Mouse (Mus musculus) thymus, postnatal 10 days (tissue): Measurements from ENCODE around the gene Hsp90b1.
"Not testable (repeated sequence)": the region's sequence is repeated elsewhere in the genome, so short reads cannot be mapped to it uniquely, and the experiment has no call there.

Source experiments
- DNase-seq, 2 experiments: peaks; one replicate each; pipeline ENCODE4 v3.0.0; 2021; ENCODE audit warnings: low spot score in 2 of 2

The Hsp90b1 gene

DNA sequence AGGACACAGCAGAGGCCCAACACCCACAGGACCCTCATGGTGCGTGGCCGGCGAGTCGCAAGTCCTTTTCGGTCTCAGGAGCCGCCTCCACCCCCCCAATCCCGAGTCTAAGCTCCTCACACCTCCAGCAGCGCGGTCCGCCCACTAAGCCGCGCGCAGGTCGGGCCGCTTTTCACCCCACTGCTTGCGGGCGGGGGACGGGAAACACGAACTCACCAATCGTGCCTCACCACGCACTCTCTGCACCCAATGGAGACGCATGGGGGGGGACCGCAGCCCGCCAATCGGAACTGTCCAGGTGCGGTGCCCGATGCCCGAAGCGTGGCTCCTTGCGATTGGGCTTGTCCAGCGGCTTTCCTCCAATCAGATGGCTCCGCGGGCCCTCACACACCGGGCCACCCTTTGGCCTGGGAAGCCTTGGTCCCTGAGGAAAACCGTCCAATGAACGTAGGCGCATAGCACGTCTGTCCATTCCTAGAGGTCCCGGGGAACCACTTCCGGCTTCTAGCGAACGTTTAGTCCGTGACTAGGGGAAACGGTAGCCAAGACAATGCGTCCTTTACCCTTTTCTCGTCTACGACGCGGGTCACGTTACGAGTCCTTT is at the start of gene Hsp90b1, which contains the start of gene Ttc41:
Gene Hsp90b1, minus strand, starts transcription at position 192 of the 604 bp plus-strand sequence.
Gene Ttc41, plus strand, starts transcription at position 494 of the 604 bp plus-strand sequence.
- peak; percentile 95 to 99 for DNase-seq

DNA sequence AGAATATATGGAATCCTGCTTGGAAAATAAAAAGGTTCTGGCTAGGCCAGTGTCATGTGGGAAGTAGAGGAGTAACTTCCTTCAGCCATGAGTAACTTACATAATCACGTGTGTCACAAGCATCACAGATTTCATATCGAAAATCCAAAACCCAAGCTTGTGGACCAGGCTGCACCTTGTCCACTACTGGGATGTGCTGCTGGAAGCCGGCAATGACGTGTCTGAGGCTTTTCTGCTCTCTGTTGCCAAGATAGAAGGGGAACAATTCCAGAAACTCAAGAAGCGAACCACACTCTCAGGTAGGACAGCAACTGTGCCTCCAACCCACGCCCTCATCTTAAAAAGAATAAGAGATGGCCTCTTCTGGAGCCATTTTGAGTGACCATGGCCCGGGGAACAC is 39.0 kb upstream of the Hsp90b1 start:
- no peak for DNase-seq

DNA sequence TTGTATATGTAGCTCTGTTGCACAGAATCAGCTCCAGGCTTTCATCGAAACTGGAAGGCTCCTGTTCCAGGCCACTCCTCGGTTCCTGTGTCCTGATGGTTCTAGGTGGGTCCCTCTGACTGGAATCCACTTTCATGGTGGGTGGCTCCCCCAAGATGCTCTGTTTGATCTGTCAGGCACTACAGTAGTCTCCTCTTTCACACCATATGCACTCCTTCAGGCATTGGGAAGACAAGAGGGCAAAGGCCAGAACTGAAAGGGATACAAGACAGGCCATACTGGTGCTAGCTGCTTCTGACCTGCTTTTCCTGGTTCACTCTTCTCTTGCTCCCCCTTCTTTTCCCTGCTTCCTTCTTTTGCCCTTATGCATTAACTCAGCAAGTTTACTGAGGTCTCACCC is 37.6 kb upstream of the Hsp90b1 start:
- no peak for DNase-seq

DNA sequence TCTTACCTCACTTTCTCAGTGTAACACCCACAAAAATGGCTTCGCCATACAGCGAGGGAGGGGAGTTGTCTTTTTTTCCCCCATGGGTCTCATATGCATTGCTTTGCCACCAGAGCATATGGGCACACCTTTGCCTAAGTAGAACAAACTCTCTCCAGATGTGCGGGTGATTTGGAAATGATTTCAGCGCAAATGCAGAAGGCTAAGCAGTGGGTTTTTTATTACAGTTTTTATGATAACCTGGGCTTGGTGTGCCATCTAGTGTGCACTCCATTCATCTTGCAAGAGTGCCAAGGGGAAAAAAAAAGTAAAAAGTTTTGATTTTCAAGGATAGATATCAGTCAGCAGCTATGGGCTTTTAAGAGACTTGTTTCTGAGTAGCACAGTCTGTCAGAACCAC is 29.7 kb upstream of the Hsp90b1 start:
- DNase-seq: no peak

DNA sequence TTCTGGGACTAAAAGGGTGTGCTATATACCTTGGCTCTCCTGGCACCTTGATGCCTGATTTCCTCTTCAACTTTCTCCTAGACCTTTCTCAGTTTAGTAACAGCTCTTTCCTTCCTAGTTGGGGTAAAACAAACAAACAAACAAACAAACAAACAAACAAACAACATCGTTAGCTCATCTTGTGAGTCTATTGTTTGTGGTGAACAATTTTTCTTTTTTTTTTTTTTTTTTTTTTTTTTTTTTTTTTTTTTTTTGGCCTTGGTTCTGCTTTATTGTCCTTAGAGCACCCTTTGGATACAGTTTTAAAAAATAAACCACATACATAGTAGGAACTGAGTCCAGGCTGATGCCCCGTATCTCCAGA is 26.2 kb upstream of the Hsp90b1 start:
- DNase-seq: no peak

DNA sequence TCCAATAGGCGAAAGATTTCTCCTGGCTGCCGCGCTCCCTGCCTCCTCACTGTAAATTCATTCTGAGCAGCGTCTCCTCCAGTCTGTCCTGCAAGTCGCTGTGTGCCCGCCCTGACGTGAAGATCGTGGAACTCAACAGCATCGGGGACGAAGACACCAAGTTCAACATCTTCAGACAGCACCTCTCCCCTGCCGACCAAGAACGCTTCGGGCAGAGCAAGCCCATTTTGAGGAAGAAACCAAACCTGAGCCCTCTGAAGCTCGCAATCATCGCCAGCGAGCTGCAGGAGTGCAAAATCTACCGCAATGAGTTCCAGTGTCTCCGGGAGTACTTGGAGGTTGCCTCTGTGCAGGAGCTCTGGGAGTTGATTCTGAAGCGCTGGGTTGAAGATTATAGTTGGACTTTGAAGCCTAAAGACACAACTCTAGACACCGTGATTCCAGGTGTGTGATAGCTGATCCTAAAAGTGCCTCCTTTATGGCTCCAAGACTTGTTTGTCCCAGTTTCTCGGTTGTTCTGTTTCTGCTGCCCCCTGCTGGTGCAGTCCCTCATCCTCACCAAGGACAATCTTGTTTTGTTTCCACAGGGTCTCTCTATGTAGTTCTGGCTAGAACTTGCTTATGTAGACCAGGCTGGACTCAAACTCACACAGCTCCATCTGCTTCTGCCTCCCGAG is 25.7 kb upstream of the Hsp90b1 start:
- peak; percentile 70 to 91 for DNase-seq

DNA sequence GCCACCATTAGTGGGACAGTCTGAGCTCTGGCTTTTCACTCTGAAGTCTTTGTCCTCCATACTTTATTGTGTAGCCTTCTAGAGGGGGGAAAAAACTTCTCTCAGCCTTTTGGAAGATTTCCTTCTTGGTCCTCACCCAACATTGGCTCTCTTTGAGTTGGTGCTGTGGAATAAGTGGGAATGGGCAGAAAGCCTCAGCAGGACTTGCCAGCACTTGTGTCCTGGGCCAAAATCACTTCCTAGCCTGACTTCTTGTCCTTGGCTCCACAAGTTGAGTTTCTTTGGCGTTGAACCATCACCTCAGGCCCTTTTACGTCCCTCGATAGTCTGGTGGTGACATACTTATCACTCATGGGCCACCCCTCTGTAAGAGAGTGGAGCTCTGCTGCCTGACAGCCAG is 22.9 kb upstream of the Hsp90b1 start:
- no peak for DNase-seq

DNA sequence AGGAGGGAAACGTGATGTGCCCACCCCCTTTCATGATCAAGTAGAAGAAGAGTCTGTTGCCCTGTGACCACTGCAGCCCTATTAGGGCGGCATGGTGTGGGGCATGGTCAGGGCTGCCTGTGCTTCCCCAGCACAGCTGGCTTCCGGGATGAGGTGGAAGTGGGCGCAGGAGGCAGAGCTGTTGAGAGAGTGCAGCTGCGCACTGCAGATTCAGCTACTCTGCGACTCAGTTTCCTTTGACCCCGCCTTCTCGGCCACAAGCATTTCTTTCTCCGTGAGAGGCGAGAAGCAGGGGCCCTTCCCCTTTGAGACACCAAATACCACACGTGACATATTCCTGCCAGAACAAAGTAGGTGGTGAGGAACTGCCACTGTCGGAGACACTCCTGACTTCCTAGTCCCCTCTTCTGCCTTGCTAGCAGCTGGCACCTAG is 22.3 kb upstream of the Hsp90b1 start:
- peak; percentile 83 to 89 for DNase-seq

DNA sequence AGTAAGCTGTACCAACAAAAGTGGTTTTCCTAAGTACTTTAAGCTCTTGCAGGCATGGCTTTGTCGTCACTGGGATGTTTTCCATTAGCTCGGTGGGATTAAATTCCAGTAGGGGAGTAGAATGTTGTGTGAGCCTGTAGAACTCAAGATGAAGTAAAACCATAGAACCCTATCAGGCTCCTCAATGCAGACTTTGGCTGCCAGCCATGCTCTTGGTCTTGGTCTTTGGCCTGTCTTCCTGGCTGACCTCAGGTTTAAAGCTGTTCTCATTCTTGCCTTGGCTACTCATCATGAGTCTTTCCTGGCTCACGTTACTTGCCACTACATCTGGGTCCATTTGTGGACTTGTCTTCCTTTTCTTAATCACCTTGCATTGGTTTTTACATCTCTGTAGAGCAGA is 6.8 kb upstream of the Hsp90b1 start:
- no peak for DNase-seq

DNA sequence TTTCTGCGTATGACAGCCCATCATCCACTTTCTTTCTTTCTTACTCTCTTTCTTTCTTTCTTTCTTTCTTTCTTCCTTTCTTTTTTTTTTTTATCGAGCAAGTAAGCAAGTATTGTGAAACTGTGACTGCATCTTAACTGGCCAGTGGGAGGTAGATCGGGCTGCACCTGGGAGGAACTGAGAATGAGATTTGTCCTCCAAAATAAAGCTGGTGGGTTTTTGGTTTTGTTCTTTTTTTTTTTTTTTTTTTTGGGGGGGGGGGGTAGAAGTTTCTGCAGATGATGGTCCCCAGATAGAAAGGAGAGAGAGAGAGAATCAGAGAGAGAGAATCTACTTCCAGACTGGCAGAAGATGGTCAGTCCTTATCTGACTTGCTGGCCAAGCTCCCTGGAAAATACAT is 1.8 kb upstream of the Hsp90b1 start:
- DNase-seq: no peak

DNA sequence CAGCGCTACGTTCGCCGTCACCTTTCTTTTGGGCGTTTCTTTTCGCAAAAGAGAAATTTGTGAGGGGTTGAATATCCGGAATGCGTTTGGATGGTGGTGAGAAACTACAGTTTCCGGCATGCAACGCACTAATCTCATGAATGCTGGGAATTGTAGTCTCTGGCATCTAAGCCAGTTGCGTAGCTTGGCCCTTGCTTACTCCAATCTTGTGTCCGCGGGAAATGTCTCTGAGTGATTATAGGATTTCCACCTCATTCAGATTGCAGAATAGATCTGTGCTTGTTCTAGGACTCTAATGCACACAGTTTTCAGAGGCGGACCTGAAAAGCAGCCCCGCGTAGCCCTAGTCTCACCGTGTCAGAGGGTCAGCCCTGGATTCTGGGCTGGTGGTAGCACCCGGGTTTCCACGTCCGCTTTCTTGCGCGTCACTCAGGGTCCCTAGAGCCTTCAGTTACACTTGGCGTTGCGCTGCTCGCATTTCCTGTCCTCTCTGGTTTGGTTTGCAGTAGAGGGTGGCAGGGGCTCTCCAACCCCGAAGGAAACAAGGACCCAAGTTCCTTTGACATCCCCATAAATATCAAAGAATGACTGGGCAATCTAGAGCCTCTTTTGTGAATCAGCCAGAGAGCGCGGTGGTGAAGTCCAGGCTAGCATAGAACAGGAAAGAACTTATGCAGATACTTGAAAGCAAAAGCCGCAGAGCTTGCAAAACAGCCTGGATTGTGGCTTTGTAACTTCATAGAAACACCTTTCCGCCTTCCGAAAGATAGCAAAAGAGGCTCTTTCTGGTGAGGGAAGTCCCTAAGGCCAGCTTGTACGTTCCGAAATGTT is 828 bp upstream of the Hsp90b1 start:
- DNase-seq: peak; percentile 70 to 72

DNA sequence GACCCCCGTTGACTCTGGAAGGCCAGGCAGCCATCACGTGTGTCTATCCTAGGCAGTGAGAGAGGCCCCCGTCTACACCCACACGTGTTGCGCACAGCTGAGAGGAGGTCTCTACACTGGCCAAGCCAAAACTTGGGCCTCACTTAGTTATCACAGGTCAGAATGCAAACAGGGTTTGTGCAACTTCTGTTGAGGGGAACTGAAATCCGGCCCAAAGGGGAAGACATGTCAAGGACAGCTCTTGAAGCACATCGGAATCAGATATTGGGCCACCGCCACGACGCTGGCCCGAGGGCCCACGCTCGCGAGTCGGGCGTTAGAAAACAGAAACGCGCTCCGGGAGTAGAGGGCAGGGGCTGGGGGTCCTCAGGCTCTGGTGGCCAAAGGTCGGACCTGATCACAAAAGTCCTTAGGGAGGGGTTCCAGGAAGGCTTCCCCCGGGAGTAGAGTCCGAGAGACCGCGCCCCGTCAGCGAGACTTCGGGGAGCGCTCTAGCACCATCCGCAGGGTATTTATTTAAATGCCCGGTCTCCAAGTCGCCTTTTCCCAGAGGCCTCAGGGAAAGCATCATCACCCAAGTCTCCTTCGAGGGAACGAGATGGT is 619 bp downstream of the Hsp90b1 start:
- peak; percentile 7 to 16 for DNase-seq

DNA sequence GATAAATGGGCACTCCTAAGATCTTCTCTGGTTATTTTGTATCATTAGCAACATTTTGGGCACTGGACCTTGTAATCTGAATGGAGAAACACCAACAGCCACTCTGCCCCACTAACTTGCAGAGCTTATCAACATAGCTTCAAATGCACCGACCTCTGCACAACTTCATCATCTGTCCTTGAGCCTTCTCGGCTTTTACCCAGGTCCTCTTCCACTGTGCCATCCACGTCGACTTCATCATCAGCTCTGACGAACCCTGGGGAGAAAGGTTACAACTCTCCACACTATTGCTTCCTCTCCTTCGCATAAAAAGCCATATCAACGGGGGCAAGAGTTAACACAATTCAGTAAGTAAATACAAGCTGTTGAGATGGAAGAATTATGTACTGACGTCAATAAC is 1.2 kb downstream of the Hsp90b1 start:
- no peak for DNase-seq

DNA sequence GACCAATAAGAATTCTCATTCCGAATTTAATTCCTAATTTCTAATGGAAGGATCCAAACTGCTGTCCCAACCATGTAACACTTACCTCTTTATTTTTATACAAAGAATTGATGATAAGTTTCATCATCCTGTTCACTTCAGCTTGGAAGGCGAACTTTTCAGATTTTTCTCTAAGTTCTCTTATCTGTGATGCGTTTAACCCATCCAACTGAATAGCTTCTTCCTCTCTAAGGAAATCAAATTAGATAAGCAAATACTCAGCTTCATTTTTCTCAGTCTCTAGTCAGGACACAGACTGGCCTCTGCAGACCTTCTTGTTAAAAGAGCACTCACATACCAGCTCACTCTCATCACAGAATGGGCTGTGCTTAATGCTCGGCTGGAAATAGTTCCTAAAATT is 1.9 kb downstream of the Hsp90b1 start:
- DNase-seq: no peak

DNA sequence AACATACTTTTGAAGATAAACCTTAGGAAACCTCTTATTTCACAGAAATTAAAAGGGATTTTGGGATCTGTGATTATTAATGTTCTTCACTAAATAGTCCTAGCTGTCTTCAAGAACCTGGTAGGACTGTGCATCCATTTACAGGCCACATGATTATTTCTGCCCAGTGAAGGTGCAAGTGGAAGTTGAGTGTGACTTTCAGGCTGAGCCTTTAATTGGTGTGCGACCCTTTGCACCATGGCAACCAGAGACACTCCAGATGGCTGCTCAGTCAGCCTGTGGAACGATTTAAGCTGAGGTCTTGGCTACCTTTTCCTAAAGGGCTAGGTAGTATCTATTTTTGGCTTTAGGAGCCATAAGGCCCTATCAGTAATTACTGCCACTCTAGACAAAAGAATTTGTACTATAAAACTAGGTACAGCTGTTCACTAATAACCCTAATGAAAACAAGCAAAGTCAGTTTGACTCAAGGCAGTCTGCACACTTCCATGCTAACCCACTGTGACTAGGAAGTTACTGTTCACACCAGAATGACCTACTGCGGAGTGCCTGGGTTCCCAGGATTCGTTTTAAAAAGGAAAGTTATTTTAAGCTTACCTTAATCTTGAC is 2.9 kb downstream of the Hsp90b1 start:
- no peak for DNase-seq

DNA sequence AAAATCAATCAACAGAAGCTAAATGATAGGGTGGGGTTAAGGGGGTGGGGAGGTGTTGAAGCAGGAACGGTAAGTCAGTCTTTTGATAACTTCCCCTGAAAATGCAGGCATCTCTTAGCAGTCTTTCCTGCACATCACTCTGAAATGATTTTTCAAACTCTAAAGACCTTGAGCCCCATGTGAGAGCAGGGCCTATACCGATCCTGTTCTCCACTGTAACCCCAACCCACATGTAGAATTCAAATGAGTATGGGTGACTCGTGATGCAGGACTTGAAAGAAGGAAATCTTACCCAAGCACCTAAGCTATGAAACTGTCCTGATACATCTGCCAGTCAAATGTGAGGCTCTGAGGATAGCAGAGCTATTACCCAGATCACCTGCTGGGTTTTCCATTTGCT is 4.3 kb downstream of the Hsp90b1 start:
- DNase-seq: no peak

DNA sequence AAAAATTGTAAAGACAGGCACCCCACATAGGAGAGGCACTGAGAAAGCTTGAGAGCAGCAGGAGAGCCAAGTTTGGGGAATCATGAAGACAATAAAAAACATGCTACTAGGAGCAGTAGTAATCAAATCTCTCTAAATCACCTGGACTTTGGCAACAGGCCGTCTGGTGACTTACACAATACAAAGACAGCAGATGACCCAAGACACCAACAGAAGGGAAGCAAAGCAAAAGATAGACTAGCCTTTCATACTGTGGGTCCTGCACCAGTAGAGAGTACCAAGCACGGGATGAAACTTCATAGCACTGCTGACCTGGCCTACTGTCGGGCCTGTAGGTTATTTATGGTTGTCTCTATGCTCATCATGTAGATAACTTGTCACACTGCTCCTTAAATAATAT is 5.1 kb downstream of the Hsp90b1 start:
- DNase-seq: no peak

DNA sequence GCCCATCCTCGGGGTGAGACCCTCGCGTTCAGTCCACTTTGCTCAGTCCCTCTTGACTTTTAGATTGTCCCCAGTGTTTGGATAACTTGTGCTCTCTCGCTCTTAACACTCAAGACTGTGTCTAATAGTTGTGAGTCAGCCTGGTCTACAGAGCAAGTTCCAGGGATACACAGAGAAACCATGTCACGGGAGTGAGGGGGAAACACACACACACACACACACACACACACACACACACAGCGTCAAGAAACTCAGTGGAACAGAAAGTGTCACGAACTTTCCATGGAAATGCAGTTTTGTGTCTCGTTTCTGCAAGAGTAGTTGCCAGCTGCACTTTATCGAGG is 19.3 kb downstream of the Hsp90b1 start:
- DNase-seq: not testable (repeated sequence)

DNA sequence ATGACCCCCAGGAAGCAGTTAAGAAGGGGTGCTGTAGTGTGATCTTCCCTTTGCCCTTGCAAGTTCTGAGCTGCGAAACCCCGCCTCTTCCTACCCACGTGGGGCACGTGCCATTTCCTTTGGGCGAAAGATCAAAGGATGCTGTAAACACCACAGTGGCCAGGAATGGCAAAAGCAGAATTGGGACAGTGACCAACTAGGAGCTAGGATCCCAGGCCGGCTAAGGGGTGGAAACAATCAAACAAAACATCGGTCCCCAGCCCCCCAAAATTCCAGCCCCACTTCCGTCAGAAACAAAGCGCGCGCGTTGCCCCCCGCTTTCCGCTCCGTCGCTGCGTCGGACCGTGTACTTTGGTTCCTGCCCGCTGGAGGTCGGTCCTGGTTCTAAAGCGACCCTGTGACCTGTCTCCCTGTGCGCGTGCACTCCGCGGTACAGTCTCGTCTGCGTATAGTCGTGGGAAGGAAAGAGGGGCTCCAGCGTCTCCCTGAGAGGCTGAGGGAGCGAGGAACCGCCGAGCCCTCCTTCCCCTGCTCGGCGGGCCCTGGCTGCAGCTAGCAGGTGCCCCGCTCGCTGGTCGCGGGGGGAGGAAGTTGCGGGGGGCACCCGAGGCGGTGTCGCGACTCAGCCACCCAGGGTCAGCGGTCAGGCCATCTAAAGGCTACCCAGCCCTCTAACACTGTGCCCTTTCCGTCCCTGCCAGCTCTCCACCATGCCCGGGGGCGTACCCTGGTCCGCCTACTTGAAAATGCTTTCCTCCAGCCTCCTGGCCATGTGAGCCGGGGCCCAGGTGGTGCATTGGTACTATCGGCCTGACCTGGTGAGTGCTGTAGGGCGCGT is 19.9 kb downstream of the Hsp90b1 start:
- peak; percentile 73 to 86 for DNase-seq

DNA sequence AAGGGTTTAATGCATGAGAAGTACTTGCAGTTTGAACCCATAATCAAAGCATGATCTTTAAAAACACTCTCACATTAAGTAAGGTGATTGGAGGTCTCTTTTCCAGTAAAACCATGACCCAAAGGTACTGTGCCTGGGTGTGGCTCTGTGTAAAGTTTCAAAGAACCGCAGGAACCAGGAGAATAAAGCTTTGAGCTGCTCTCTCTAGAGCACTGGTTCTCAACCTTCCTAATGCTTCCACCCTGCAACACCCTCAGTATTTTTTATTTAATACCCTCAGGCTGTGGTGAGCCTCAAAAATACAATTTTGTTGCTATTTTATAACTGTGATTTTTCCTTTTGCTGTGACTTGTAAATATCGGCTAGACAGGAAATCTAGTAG is 20.5 kb downstream of the Hsp90b1 start:
- not testable (repeated sequence) for DNase-seq

DNA sequence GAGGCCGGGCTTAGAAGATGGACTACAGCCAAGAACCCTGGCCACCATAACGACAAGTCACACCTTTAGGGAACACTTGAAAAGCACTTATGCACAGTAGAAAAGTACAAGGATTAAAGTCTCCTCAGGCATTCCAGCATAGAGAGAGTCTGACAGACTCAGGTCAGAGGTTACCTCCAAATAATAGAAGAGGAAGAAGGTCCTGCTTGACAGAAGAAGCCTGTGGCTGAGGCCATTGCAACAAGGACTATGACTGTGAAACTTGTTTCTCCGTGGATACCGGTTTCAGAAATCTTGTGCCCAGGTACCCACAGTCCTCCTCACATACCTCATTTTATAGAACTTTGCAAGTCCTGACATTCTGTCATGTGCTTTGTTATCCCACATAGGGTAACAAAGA is 34.8 kb downstream of the Hsp90b1 start:
- not testable (repeated sequence) for DNase-seq
